Mouse (Mus musculus): ENCODE measurements around the gene Tcp10c. TPM values are rescaled to one million over a fixed set of nuclear protein-coding genes. Genes with fewer than 3 reads are reported as not detected.
"Not testable (repeated sequence)": the region's sequence is repeated elsewhere in the genome, so short reads cannot be mapped to it uniquely, and the experiment has no call there.

The Tcp10c gene
- polyA plus RNA-seq, 1 experiment from 2014 or later: not detected

- H3K4me1 ChIP-seq; H3K27me3 ChIP-seq; H3K4me2 ChIP-seq; H3K27ac ChIP-seq; H3K9ac ChIP-seq; H3K9me3 ChIP-seq; H3K4me3 ChIP-seq; ATAC-seq (ENCODE audit: insufficient number of reproducible peaks, insufficient read depth, low FRiP score, low TSS enrichment, low read depth); H3K36me3 ChIP-seq: not testable (repeated sequence)
- 87% methylated on average over 4 of the region's 5 CpGs for WGBS
These were observed 4.8 kb upstream of the Tcp10c start for GRCm38 (mm10) chr17:13349563-13349962.

GRCm38 (mm10) chr17:13353249-13353648 is 1.1 kb upstream of the Tcp10c start:
- not testable (repeated sequence) for H3K36me3 ChIP-seq; H3K4me1 ChIP-seq; H3K27ac ChIP-seq; H3K27me3 ChIP-seq; H3K9ac ChIP-seq; H3K4me3 ChIP-seq; H3K4me2 ChIP-seq; ATAC-seq (ENCODE audit: insufficient number of reproducible peaks, insufficient read depth, low FRiP score, low TSS enrichment, low read depth)
- H3K9me3 ChIP-seq: peaks cover 22% of the 10 kb centered on the region
- WGBS: 85% methylated on average over 8 of the region's 8 CpGs

- 83% methylated on average over 2 of the region's 2 CpGs for WGBS
- H3K9ac ChIP-seq, H3K27ac ChIP-seq, H3K27me3 ChIP-seq, H3K36me3 ChIP-seq, H3K4me3 ChIP-seq, H3K4me2 ChIP-seq, H3K4me1 ChIP-seq, H3K9me3 ChIP-seq: not testable (repeated sequence)
- ATAC-seq (ENCODE audit: insufficient number of reproducible peaks, insufficient read depth, low FRiP score, low TSS enrichment, low read depth): 0 out of 2 replicates have a peak, but pooled peaks have one; percentile 7
These were observed 8.1 kb downstream of the Tcp10c start for GRCm38 (mm10) chr17:13362489-13362888.

- WGBS: 95% methylated on average over 4 of the region's 5 CpGs
These were observed 9.4 kb downstream of the Tcp10c start for GRCm38 (mm10) chr17:13363773-13364172.

GRCm38 (mm10) chr17:13364196-13364595 is 9.8 kb downstream of the Tcp10c start:
- not testable (repeated sequence) for ATAC-seq (ENCODE audit: insufficient number of reproducible peaks, insufficient read depth, low FRiP score, low TSS enrichment, low read depth); H3K4me2 ChIP-seq; H3K9ac ChIP-seq; H3K4me3 ChIP-seq; H3K27ac ChIP-seq; H3K27me3 ChIP-seq; H3K4me1 ChIP-seq; H3K36me3 ChIP-seq
- H3K9me3 ChIP-seq: peaks cover 12% of the 10 kb centered on the region; the same call in 1 of the 2 replicates
- 87% methylated on average over 9 of the region's 9 CpGs for WGBS

More at GRCm38 (mm10) chr17:13363773-13364172, 9.4 kb downstream of the Tcp10c start:
- not testable (repeated sequence) for H3K9ac ChIP-seq; H3K9me3 ChIP-seq; H3K4me1 ChIP-seq; H3K27me3 ChIP-seq; H3K4me3 ChIP-seq; H3K36me3 ChIP-seq; ATAC-seq (ENCODE audit: insufficient number of reproducible peaks, insufficient read depth, low FRiP score, low TSS enrichment, low read depth); H3K27ac ChIP-seq; H3K4me2 ChIP-seq

- H3K4me1 ChIP-seq; H3K27ac ChIP-seq; H3K9ac ChIP-seq; H3K36me3 ChIP-seq; H3K27me3 ChIP-seq; H3K4me2 ChIP-seq; H3K4me3 ChIP-seq; ATAC-seq (ENCODE audit: insufficient number of reproducible peaks, insufficient read depth, low FRiP score, low TSS enrichment, low read depth): not testable (repeated sequence)
- H3K9me3 ChIP-seq: peaks cover 16% of the 10 kb centered on the region; the same call in 1 of the 2 replicates
- 92% methylated on average over 9 of the region's 9 CpGs for WGBS
These were observed 12.8 kb downstream of the Tcp10c start for GRCm38 (mm10) chr17:13367181-13367580.

GRCm38 (mm10) chr17:13368658-13369057 is 14.3 kb downstream of the Tcp10c start:
- not testable (repeated sequence) for H3K4me2 ChIP-seq; H3K27ac ChIP-seq; H3K27me3 ChIP-seq; H3K4me1 ChIP-seq; H3K4me3 ChIP-seq; H3K36me3 ChIP-seq; ATAC-seq (ENCODE audit: insufficient number of reproducible peaks, insufficient read depth, low FRiP score, low TSS enrichment, low read depth); H3K9ac ChIP-seq
- WGBS: 89% methylated on average over 7 of the region's 7 CpGs
- peaks cover 16% of the 10 kb centered on the region; the same call in 1 of the 2 replicates for H3K9me3 ChIP-seq

- H3K36me3 ChIP-seq; ATAC-seq (ENCODE audit: insufficient number of reproducible peaks, insufficient read depth, low FRiP score, low TSS enrichment, low read depth); H3K27ac ChIP-seq; H3K27me3 ChIP-seq; H3K4me3 ChIP-seq; H3K9ac ChIP-seq; H3K4me1 ChIP-seq; H3K4me2 ChIP-seq: not testable (repeated sequence)
- WGBS: 75% methylated on average over 6 of the region's 6 CpGs
- peaks cover 16% of the 10 kb centered on the region; the same call in 1 of the 2 replicates for H3K9me3 ChIP-seq
These were observed 16.4 kb downstream of the Tcp10c start for GRCm38 (mm10) chr17:13370746-13371145.

- not testable (repeated sequence) for H3K9ac ChIP-seq; H3K4me2 ChIP-seq; H3K27ac ChIP-seq; ATAC-seq (ENCODE audit: insufficient number of reproducible peaks, insufficient read depth, low FRiP score, low TSS enrichment, low read depth); H3K4me1 ChIP-seq; H3K4me3 ChIP-seq; H3K27me3 ChIP-seq; H3K36me3 ChIP-seq; H3K9me3 ChIP-seq
- WGBS: 86% methylated on average over 3 of the region's 3 CpGs
These were observed 24.0 kb downstream of the Tcp10c start for GRCm38 (mm10) chr17:13378341-13378740.

GRCm38 (mm10) chr17:13379951-13380615 is 25.7 kb downstream of the Tcp10c start:
- H3K9ac ChIP-seq; H3K9me3 ChIP-seq; ATAC-seq (ENCODE audit: insufficient number of reproducible peaks, insufficient read depth, low FRiP score, low TSS enrichment, low read depth); H3K36me3 ChIP-seq; H3K27me3 ChIP-seq; H3K4me3 ChIP-seq; H3K4me1 ChIP-seq; H3K4me2 ChIP-seq; H3K27ac ChIP-seq: not testable (repeated sequence)
- 79% methylated on average over 7 of the region's 7 CpGs for WGBS

GRCm38 (mm10) chr17:13381286-13381685 is 26.9 kb downstream of the Tcp10c start:
- not testable (repeated sequence) for H3K9ac ChIP-seq; H3K4me3 ChIP-seq; H3K27me3 ChIP-seq; ATAC-seq (ENCODE audit: insufficient number of reproducible peaks, insufficient read depth, low FRiP score, low TSS enrichment, low read depth); H3K36me3 ChIP-seq; H3K27ac ChIP-seq; H3K4me1 ChIP-seq; H3K4me2 ChIP-seq
- WGBS: 89% methylated on average over 2 of the region's 2 CpGs
- peaks cover 13% of the 10 kb centered on the region for H3K9me3 ChIP-seq

GRCm38 (mm10) chr17:13391020-13391419 is 36.6 kb downstream of the Tcp10c start:
- H3K4me3 ChIP-seq; H3K4me1 ChIP-seq; ATAC-seq (ENCODE audit: insufficient number of reproducible peaks, insufficient read depth, low FRiP score, low TSS enrichment, low read depth); H3K27me3 ChIP-seq; H3K9ac ChIP-seq; H3K36me3 ChIP-seq; H3K4me2 ChIP-seq; H3K27ac ChIP-seq: not testable (repeated sequence)
- WGBS: 95% methylated on average over 1 of the region's 4 CpGs
- H3K9me3 ChIP-seq: peaks cover 14% of the 10 kb centered on the region

Data from embryonic facial prominence, embryonic 13.5 days (tissue).